Mouse (Mus musculus) monocyte, adult 2 months (primary cell): Measurements from ENCODE around the gene Zbtb22.

ENCODE experiments used
- DNase-seq, 2 experiments: peaks; one replicate each; pipeline ENCODE4 v3.0.0; 2022; ENCODE audit warnings: low spot score in 2 of 2, low read depth in 1 of 2

Zbtb22 gene

GRCm38 (mm10) chr17:33920282-33921097 lies 4.8 kb downstream of the Zbtb22 start:
- peak in 1 of 2 experiments; percentile 76 for DNase-seq

GRCm38 (mm10) chr17:33921361-33921760 lies 5.7 kb downstream of the Zbtb22 start:
- DNase-seq, result no peak

GRCm38 (mm10) chr17:33924577-33925283 lies 9.0 kb downstream of the Zbtb22 start:
- peak in 1 of 2 experiments; percentile 34 for DNase-seq

GRCm38 (mm10) chr17:33925406-33926116 lies 9.9 kb downstream of the Zbtb22 start:
- no peak for DNase-seq

- DNase-seq, result no peak
Measured at GRCm38 (mm10) chr17:33926207-33926932, 10.7 kb downstream of the Zbtb22 start.

DNA sequence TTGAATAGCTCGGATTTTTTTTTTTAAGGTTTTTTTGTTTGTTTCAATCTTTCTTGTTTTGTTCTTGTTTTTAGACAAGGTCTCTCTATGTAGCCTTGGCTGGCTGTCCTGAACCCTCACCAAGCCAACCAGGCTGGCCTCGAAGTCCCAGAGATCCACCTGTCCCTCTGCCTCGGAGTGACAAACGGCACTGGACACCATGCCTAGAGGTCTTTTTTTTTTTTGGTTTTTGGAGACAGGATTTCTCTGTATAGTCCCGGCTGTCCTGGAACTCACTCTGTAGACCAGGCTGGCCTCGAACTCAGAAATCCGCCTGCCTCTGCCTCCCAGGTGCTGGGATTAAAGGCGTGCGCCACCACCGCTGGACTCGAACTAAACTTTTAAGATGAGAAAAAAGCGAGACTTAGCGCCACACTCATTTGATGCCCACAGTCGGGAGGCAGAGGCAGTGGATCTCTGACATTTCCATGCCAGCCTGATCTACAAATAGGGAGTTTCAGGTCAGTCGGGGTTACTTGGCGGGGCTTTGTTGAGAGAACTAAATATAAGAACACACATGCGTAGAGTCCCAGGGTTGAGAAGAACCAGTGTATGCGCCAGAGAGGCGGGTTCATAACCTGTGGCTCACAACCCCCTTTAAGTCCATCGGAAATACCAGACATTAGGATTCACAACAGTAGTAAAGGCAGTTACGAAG lies 12.7 kb downstream of the Zbtb22 start:
- DNase-seq, result no peak

GRCm38 (mm10) chr17:33929371-33930279 lies 13.9 kb downstream of the Zbtb22 start, which contains the start of gene Rgl2:
Rgl2 (plus strand) TSS chr17:33929543.
- DNase-seq, result peak; percentile 78 to 85

DNA sequence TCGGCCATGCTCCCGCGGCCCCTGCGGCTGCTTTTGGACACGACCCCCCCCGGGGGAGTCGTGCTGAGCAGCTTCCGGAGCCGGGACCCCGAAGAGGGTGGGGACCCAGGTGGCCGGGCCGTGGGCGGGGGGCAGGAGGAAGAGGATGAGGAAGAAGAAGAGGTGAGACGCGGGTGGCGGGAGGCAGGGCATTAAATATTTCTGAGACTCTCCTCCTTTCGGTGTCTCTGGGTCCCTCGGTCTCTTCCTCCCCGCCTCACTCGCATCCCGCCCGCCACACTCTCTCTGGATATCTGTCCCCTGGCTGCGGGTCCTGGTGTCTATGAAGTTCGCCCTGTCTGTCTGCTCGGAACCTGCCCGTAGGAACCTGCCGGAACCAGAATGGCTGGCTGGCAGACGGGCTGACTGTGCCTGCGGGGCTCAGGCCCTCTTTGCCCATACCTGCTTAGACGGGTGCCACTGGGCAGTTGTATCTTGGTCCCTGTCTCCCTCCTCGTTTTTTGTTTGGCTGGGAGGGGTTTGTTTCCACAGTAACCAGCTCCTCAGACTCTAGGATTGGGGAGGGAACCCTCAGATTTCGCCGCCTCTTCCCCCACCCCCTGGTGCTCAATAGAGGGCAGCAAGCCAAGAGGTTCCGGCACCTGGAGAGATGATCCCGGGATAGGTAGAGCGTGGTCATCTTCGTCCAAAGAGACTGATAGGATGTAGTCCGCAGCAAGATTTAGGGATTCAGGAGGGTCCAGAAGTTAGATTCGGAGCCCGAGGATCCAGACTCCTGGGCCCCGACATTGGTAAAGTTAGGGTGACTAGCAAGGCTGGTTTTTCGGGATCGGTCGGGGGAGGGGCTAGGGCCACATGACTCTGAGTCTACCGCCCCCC lies 14.8 kb downstream of the Zbtb22 start:
- DNase-seq, result peak in 1 of 2 experiments; percentile 60

DNA sequence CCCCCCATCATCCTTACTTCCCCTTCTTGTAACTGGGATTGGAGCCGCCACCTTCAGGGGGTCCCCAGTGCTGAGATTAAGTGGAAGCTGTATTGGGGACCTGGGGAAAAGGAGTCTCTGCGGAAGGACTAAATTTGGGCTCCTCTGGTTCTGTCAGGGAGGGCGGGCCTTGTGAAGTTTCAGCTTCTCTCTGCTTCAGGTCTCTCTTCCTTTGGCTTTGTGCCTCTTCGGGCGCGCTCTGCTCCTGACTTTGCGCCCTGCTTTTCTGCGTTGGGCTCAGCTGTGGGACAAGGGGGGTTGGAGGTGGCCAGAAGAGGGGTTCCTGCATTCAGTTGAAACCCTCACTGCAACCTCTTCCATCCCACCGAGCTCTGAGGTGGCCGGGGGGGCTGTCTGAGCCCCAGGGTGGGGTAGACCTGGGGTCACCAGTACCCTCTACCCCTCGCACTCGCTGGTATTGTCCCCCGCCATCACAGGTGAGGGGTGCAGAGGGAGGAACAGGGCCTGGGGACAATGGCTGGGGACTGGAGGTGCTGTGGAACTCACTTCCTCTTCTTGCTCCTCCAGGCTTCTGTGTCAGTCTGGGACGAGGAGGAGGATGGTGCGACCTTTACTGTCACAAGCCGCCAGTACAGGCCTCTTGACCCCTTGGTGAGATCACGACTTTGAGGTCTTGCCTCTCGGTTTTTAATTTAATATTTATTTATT lies 15.6 kb downstream of the Zbtb22 start:
- DNase-seq, result no peak

DNA sequence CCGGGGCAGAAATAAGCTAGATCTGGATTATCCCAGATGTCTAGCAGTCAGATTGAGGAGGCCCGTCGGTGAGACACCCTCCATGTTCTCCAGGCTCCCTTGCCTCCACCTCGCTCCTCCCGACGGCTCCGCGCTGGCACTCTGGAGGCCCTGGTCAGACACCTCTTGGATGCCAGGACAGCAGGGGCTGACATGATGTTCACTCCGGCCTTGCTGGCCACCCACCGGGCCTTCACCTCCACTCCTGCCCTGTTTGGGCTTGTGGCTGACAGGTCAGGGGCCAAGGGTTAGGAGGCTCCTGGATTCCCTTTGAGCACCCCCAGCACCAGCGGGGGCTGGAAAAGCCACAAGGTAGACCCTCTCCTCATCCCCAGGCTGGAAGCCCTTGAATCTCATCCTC lies 16.2 kb downstream of the Zbtb22 start:
- DNase-seq, result no peak

DNA sequence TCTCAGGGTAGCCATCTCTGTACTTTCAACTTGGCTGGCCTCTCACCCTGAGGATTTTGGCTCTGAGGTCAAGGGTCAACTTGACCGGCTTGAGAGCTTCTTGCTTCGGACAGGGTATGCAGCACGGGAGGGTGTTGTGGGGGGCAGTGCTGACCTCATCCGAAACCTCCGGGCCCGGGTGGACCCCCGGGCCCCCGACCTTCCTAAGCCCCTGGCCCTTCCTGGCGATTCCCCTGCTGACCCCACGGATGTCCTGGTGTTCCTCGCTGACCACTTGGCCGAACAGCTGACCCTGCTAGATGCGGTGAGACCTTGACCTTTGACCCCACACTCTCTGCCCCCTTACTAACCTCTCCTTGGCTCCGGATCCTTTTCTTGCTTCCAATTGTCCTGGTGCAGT lies 16.7 kb downstream of the Zbtb22 start:
- DNase-seq, result no peak

- no peak for DNase-seq
Measured at GRCm38 (mm10) chr17:33932970-33933369, 17.3 kb downstream of the Zbtb22 start.

GRCm38 (mm10) chr17:33935422-33936055 lies 19.8 kb downstream of the Zbtb22 start:
- DNase-seq, result no peak

DNA sequence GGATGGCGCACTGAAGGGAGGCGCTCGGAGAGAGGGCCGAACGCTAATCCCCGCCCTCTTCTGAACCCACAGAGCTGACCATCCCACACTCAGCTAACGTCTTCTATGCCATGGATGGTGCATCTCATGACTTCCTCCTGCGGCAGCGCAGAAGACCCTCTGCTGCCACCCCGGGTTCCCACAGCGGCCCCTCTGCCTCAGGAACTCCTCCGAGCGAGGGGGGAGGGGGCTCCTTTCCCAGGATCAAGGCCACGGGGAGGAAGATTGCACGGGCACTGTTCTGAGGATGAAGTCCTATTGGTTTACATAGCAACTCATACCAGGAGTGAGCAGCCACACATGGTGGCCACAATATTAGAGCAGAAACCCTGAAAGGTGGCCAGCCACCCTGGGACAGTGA lies 21.3 kb downstream of the Zbtb22 start:
- DNase-seq, result no peak

DNA sequence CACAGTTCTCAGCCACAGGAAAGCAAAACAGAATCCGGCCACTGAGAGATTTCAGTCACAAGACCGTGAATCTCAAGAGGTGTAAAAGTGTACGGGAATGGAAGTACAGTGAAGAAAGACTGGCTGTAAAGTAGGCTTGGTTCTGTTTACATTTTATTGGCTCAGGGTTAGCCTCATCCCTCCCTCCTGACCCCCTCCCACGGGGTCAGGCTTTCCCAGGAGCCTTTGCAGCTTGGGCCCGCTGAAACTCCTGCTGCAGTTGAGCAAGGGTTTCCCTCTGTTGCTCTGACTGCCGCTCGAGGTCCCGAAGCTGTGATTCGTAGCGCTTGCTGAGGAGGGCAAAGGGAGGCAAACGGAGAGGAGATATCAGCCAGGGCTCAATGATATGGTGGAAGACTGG lies 23.1 kb downstream of the Zbtb22 start:
- DNase-seq, result no peak

DNA sequence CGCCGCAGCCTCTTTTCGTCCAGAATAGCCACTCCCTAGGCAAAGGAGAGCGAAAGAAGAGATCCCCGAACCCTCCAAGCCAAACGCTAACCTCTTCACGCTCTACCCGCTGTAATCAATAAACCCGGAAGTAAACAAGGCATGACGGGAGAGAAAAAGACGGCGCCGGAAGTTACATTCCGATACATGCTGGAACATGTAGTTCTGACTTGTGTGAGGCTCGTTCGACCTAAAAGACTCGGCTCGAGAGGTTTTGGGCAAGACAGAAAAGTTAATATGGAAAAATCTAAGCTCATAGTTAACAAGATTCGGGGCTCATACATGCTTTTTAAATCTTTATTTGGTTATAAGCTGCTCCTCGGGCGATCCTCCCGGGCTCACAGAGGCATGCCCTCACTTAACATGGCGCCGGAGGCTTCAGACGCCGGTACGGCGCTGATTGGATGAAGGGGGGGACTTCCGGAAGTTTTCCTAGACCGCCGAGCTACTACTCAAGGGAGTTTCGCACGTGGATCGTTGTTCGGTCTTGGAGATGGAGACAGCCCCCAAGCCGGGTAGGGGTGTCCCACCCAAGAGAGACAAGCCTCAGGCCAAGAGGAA lies 24.6 kb downstream of the Zbtb22 start, which contains the start of the genes Pfdn6 and Wdr46:
Gene Pfdn6, minus strand, starts transcription at position 138 of the 600 bp plus-strand sequence.
Gene Wdr46, plus strand, starts transcription at position 455 of the 600 bp plus-strand sequence.
- peak in 1 of 2 experiments; percentile 69 for DNase-seq

DNA sequence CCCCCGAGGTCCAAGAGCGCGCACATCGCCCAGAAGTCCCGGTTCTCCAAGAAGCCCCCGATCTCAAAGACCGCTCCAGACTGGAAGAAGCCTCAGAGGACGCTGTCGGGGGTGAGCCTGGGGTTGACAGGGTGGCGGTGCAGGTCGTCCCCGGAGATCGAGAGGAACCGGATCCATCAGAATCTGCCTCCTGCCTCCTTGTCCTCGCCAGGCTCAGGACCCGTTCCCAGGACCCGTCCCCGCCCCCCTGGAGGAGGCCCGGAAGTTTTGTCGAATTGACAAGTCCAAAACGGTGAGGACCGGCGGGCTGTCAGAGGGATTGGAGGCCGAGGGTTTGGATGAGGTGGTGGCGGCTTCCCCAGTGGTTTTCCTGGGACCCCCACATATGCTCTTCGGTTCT lies 25.3 kb downstream of the Zbtb22 start:
- no peak for DNase-seq
